Mouse (Mus musculus) kidney, postnatal 10 days (tissue): ENCODE results near the gene Smc4.
A peak's percentile ranks its signal among the peaks of the same experiment; 100 is the strongest.

Experiments used
- DNase-seq: peaks from one replicate; pipeline ENCODE4 v3.0.0; 2021; ENCODE audit warnings: mixed read lengths

Gene Smc4

GRCm38 (mm10) chr3:69004437-69005337, at the start of gene Smc4, which contains the start of gene Ift80:
Smc4 (plus strand) TSS chr3:69004738.
Ift80 (minus strand) TSS chr3:69004570.
- peak; percentile 97 for DNase-seq

- no peak for DNase-seq
Measured at GRCm38 (mm10) chr3:68956454-68956853, 48.1 kb upstream of the Smc4 start.

DNA sequence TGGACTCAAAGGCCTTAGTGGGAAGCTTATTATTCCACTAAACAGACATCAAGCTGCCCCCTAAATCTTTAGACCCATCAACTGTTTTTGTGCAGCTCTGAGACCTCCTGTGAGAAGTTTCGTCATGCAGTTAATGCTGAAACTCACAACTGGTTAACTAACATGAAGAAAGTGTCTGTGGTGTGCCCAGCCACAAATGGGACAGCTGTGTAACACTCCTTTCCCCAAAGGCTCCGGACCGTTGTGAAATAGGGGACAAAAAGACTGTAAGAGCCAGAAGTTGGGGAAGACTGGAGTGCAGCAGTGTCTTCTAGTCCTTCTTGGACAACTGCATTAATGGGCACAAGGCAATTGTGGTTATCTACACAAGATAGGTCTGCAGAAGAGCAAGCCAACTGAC, 47.1 kb upstream of the Smc4 start:
- DNase-seq: no peak

GRCm38 (mm10) chr3:68964682-68965081, 39.9 kb upstream of the Smc4 start:
- peak; percentile 30 for DNase-seq

- no peak for DNase-seq
Measured at GRCm38 (mm10) chr3:68966527-68967285, 37.8 kb upstream of the Smc4 start.

DNA sequence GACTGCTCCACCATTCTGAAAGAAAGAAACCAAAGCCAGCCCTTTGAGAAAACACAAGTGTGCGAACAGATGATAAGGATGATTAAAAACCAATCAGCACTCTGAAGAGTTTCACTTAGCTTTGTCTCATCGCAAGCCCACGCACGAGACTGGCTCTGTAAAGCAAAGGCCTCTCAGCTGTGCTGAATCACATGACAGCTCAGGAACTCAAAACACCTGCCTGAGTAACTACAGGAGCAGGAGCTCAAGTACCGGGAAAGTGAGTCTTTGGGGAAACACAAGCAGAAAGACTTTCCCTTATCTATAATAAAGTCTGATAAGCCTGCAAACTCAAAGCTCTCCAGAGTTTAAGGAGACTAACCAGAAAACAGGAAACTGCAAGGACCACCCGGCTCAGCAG, 37.1 kb upstream of the Smc4 start:
- no peak for DNase-seq

GRCm38 (mm10) chr3:68969091-68969590, 35.4 kb upstream of the Smc4 start:
- DNase-seq: no peak

GRCm38 (mm10) chr3:68973574-68973973, 31.0 kb upstream of the Smc4 start:
- no peak for DNase-seq

DNA sequence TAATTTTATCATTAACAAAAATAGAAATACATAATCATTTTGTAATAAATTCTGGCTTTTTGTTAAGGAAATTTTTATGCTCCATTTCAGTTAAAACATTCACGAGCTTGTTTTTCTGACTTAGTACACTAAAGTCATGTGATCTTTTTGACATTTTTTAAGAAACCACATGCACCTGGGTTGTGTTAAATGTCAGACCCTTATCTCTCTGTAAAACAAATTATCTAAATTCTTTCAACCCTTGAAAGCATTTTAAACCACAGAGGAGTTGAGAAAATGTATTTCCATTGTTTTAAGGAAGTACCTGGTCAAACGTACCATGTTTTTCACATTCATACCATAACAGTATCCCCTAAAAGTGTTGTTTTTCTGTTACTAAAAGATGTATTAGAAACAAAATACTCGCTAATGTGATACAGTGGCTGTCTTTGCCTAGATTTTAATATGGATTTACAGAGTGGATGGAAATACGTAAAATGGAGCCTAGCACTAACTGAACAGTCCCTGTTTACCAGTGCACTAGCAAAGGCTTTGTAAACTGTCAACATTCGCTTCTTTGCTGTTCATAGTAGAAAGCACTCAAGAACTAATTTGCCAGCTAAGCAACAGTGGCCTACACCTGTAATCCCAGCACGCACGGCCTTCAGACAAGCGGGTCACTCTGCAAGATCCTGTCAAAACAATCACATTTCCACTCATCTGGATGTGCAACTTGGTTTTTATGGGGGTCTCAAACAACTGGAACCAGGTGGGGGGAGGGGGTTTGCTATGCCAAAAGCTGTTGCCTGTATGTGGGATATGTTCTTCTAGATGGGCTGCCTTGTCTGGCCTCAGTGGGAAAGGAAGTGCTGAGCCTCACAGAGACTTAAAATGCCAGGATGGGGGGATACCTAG, 29.7 kb upstream of the Smc4 start:
- no peak for DNase-seq

DNA sequence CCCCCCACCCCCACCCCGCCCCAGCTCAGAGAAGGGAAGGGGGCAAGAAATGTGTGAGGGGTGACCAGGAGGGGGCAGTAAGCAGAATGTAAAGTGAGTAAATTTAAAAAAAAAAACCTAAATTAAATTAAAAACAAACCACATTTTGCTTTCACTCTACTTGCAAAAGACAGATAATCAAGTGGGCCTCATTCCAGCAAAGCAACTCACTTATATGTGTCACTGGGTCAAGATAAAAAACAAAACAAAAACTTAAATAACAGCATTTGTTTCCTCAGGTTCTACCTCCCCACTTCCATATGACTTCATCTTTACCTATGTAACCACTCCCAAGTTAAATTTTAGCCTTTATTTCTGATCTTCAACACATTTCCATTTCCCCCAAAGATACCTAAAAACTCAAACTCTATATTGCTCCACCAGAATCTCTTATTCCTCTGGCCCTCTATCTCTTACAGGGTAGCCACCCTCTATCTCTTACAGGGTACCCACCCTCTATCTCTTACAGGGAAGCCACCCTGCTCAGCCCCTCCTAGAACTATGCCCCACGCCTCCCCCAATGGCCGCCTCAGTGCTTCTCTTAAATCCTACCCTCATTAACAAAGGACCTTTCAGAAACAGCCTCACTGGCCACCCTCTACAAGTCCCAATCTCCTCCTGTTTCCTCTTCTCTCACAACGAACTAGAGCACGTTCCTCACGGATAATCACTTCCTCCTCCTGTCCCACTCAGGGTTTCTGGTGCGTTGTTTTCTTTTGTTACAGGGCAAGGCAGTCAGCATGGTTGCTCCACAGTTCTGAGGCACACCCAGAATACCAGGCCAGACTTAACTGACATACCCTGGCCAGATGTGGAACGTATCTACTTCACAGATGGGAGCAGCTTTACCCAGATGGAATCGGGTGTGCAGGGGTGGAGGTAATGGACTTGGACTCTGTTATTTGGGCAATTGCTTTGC, 28.7 kb upstream of the Smc4 start:
- DNase-seq: no peak

DNA sequence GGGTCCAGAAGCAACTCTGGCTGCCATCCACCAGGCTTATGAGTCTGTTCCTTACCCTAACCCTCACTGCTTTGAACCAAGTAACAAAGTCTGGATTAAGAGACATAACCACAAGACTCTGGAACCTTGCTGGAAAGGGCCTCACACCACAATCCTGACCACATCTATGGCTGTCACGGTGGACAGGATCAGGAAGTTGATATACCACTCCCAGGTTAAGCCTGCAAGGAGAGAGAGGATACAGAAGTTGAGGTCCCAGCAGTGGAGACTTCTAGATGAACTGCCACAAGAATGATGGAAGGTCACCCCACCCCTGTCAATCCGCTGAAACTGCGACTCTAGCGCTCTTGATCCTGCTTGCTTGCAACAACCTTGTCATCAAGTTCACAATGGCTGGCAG, 26.8 kb upstream of the Smc4 start:
- no peak for DNase-seq

- DNase-seq: no peak
Measured at GRCm38 (mm10) chr3:68979187-68979586, 25.4 kb upstream of the Smc4 start.

DNA sequence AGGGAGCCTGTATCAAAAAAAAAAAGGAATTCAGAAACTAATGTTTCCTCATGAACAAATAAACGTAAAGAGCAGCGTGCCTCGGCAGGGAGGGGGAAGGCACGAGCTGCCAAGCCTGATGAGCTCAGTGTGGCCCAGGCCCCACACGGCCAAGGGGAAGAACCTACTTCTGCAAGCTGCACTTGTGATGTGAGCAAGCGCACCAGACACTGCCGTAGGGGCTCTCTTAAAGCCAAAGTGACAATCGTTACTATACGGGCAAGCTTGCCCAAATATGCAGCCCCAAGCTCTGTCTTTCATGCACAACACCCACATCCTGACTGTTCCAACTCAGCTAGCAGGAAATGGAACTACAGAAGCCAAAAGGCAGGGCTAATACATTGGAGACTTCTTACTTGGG, 23.6 kb upstream of the Smc4 start:
- DNase-seq: no peak

DNA sequence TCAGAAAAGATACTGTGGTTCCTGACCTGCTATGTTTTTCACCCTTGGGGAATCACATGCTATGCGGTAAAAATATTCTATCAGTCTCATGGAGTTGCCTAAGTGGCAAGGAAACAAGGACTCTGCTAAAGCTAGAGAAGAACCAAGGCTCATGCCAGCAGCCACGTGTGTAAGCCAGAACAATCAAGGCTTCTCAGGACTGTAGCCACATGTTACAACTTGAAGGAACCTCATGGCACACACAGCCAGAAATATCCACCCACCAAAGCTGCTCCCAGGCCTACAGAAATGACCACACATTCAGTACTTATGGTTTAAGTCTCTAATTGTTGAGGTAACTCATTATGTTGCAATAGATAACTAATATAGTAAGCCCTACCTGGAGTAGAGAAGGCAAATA, 18.0 kb upstream of the Smc4 start:
- no peak for DNase-seq

DNA sequence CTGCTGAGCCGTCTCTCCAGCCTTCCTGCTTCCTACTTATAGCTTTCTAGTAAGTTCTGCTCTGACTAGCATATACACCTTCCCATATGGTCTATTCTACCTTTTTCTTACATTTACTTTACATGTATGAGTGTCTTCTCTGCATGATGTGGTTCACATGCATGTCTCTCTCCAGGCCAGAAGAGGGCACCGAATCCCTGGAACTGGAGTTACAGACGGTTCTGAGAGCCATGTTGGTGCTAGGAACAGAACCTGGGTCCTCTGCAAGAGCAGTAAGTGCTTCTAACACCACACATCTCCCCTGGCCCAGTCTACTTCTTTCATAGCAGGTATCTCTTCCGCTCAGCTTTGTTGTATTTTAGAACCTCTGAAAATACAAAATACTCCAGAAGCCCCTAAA, 1.8 kb upstream of the Smc4 start:
- no peak for DNase-seq

GRCm38 (mm10) chr3:69004055-69004436, 492 bp upstream of the Smc4 start:
- no peak for DNase-seq

GRCm38 (mm10) chr3:69005338-69006245, 1.1 kb downstream of the Smc4 start:
- peak; percentile 73 for DNase-seq

GRCm38 (mm10) chr3:69006246-69006760, 1.8 kb downstream of the Smc4 start:
- DNase-seq: peak; percentile 26

DNA sequence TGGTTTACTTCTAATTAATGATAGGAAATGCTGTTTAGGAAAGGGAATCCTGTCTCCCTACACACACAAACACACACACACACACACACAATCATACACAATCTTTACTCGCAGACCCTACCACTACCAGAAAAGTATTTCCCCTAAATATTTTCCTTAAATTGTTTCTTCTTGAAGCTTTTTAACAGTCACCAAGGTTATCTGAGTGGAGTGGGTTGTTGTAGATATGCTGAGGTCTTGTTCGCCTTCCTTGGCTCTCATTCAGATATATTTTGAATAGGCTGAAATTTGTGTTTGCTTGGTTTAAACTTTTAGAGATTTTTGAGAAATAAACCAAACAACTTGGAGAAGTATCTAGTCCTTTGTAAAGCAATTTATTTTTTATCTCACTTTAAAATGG, 4.3 kb downstream of the Smc4 start:
- DNase-seq: no peak

GRCm38 (mm10) chr3:69017181-69017580, 12.6 kb downstream of the Smc4 start:
- DNase-seq: no peak
